Mouse (Mus musculus): ENCODE data around the gene Ccdc74a.

Gene Ccdc74a

DNA sequence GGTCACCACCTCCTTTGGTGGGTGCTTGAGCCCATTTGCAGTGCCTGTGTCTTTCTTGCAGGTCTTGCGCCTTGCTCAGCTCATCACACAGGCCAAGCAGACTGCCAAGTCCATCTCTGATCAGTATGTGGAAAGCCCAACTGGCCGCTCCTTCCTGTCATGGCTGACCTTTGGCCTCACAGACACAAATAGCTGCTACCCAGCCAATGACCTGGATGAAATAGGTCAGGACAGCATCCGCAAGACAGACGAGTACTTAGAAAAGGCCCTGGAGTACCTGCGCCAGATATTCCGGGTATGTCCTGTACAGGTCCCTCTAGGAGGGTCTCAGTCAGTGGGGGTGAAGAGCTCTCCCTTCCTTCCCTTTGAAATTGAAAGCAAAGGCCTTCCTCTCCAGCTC, 5.0 kb upstream of the Ccdc74a start:
- no peak for DNase-seq (ENCODE audit: low spot score in 2 of 2)

GRCm38 (mm10) chr16:17642311-17642710, 4.0 kb upstream of the Ccdc74a start:
- DNase-seq (ENCODE audit: low spot score in 2 of 2): no peak

- DNase-seq (ENCODE audit: low spot score in 2 of 2): no peak
Measured at GRCm38 (mm10) chr16:17643437-17643990, 2.8 kb upstream of the Ccdc74a start.

DNA sequence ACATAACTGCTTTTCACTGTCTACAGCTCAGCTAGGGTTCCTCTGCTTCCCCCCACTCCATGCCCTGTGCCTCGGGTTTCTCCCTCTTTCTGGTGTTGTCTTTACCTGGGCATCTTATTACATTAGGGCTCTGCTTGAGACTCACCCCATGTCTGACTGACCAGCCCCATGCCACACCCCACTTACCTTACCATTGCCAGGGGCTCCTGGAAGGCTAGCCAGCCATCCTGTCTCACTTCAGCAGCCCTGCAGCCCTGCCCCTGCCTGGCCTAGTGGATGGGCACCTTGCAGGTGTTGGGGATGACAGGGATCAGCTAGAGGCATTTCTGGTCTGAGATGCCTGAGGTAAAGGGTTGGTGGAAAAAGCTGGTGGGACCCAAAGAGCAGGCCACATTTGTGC, 886 bp downstream of the Ccdc74a start:
- no peak for DNase-seq (ENCODE audit: low spot score in 2 of 2)

- DNase-seq (ENCODE audit: low spot score in 2 of 2): no peak
Measured at GRCm38 (mm10) chr16:17647566-17648340, 1.5 kb downstream of the Ccdc74a start.

DNA sequence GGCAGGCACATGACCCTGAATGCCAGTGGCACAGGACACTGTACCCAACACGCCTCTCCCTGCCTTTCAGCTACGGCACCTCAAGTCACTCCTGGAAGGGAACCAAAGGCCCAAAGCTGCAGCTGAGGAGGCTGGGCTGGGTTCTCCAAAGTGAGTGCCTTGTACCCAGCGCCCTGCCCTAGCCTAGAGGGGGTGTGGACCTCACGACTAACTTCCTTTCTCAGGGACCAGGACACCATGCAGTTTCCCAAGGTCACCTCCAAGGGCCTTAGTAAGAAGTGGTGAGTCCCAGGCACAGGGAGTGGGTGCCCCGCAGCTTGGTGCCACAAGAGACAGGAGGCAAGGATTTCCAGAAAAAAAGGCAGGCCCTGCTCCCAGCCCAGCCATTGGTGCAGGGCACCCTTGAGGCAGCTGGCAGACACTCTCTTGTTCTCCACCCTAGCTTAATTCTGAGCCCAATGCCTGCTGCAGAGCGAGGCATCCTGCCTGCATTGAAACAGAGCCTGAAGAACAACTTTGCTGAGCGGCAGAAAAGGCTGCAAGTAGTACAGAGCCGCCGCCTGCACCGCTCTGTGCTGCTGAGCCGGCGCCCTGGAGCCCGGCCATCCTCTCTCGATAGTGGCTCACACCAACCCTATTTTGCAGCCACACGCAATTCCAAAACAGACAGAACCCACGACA, 3.8 kb downstream of the Ccdc74a start:
- DNase-seq (ENCODE audit: low spot score in 2 of 2): no peak

DNA sequence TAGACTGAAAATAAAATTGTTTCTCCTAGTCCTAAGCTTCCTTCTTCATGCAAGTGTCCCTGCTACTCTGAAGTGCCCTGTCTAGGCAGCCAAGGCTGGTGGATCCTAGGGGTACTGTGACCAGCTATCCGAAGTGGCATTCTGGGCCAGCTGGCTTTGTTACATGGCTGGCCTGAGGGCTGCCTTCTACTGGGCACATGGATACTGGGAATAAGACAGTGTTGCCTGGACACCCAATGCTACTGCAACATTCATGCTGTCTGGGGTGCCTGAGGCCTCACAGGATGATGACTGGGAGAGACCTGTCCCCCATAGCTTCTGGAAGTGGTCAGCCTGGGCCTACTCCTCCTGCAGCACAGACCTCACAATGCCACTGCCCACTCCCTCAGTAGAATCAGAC, 4.4 kb downstream of the Ccdc74a start:
- no peak for DNase-seq (ENCODE audit: low spot score in 2 of 2)

- peak; percentile 22 to 36 for DNase-seq (ENCODE audit: low spot score in 2 of 2)
Measured at GRCm38 (mm10) chr16:17652607-17653006, 6.3 kb downstream of the Ccdc74a start.

GRCm38 (mm10) chr16:17653601-17654000, 7.3 kb downstream of the Ccdc74a start:
- no peak for DNase-seq (ENCODE audit: low spot score in 2 of 2)

GRCm38 (mm10) chr16:17654188-17654795, 8.0 kb downstream of the Ccdc74a start:
- DNase-seq (ENCODE audit: low spot score in 2 of 2): no peak

- no peak for DNase-seq (ENCODE audit: low spot score in 2 of 2)
Measured at GRCm38 (mm10) chr16:17656212-17656871, 10.1 kb downstream of the Ccdc74a start.

DNA sequence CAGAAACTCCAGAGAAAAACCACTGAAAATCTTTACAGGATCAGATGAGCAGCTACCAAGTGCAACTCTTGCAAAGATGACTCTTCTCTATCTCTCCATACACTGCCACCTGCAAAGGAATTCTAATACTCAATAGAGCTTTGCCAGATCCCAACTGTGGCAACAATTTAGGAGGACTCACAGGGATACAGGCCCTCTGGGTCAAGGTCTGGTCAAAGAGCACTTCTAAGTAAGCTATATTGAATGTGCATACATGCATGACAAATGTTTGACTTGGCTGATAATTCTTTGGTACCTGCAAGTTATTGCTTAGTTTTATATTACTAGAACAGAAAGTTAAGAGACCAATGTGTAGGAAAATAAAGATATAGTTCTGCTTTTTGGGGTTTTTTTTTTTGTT, 19.3 kb downstream of the Ccdc74a start:
- no peak for DNase-seq (ENCODE audit: low spot score in 2 of 2)

- no peak for DNase-seq (ENCODE audit: low spot score in 2 of 2)
Measured at GRCm38 (mm10) chr16:17669886-17670285, 23.6 kb downstream of the Ccdc74a start.

- DNase-seq (ENCODE audit: low spot score in 2 of 2): peak in 1 of 2 experiments; percentile 8
Measured at GRCm38 (mm10) chr16:17694860-17695259, 48.6 kb downstream of the Ccdc74a start.

Measured in spleen, postnatal 36 days (tissue).